Mouse (Mus musculus) CH12.LX (cell line): ENCODE results near the gene Slc39a1. TPM values are rescaled to one million over a fixed set of nuclear protein-coding genes. Genes with fewer than 3 reads are reported as not detected.

Experiments used
- DNase-seq: peaks from one replicate; pipeline ENCODE4 v3.0.0-alpha.2; 2013; ENCODE audit errors: extremely low read depth
- H3K27ac ChIP-seq: 2 replicates; pipeline ENCODE4 v1.5.1; 2012; ENCODE audit warnings: low read depth, mild to moderate bottlenecking, control low read depth, moderate library complexity; ENCODE audit not compliant: insufficient read depth
- H3K27me3 ChIP-seq: replicated peaks from 2 replicates; pipeline ENCODE3; 2012; ENCODE audit warnings: inconsistent platforms
- H3K36me3 ChIP-seq, 2 experiments: replicated peaks in 1 of 2; 2 replicates each; pipeline versions ENCODE3 to v1.6.1; 2012; ENCODE audit warnings: inconsistent platforms in 1 of 2, low read length in 1 of 2, mild to moderate bottlenecking in 1 of 2, mixed read lengths in 1 of 2, moderate library complexity in 1 of 2; ENCODE audit not compliant: control insufficient read depth in 1 of 2, insufficient read depth in 1 of 2
- H3K4me1 ChIP-seq, 2 experiments: 2 replicates each; pipeline ENCODE4 v1.6.1; 2012; ENCODE audit warnings: inconsistent platforms in 1 of 2, moderate library complexity in 1 of 2; ENCODE audit not compliant: insufficient read depth in 2 of 2, control insufficient read depth in 1 of 2
- H3K4me2 ChIP-seq: 2 replicates; pipeline ENCODE4 v1.6.1; 2012; ENCODE audit warnings: low read depth, mild to moderate bottlenecking, control low read depth; ENCODE audit not compliant: poor library complexity, insufficient read depth, severe bottlenecking
- H3K4me3 ChIP-seq, 3 experiments: fragments of 150-350 bp in 1 of 3; sonication (generic) in 1 of 3; replicated peaks in 1 of 3; 2 replicates each; pipeline versions ENCODE3 to v1.5.1; 2011 to 2012; ENCODE audit warnings: low read depth in 2 of 3, low read length in 2 of 3, mild to moderate bottlenecking in 2 of 3, moderate library complexity in 2 of 3, control low read depth in 1 of 3, improper control_type of control experiment in 1 of 3, inconsistent platforms in 1 of 3, mixed read lengths in 1 of 3; ENCODE audit not compliant: poor library complexity in 1 of 3
- H3K79me2 ChIP-seq: replicated peaks from 2 replicates; pipeline ENCODE4 v1.6.1; 2012; ENCODE audit warnings: mild to moderate bottlenecking, moderate library complexity; ENCODE audit not compliant: control insufficient read depth, poor library complexity, insufficient read depth, severe bottlenecking; ENCODE audit errors: extremely low read depth
- H3K9ac ChIP-seq: 2 replicates; pipeline ENCODE4 v1.6.1; 2012; ENCODE audit warnings: low read depth, mild to moderate bottlenecking, control low read depth, moderate library complexity; ENCODE audit not compliant: insufficient read depth
- H3K9me3 ChIP-seq: replicated peaks from 2 replicates; pipeline ENCODE3; 2012; ENCODE audit warnings: low read length, inconsistent platforms, mixed read lengths
- IRF4 ChIP-seq: IDR thresholded peaks from 2 replicates; pipeline ENCODE4 v1.6.1; 2014; ENCODE audit warnings: low read depth, mild to moderate bottlenecking, inconsistent platforms, low read length, improper control_type of control experiment
- SMC3 ChIP-seq: IDR thresholded peaks from 2 replicates; pipeline ENCODE4 v1.6.1; 2011; ENCODE audit warnings: low read depth, low read length, improper control_type of control experiment
- USF1 ChIP-seq: IDR thresholded peaks from 2 replicates; pipeline ENCODE4 v1.6.1; 2014; ENCODE audit warnings: low read depth, mild to moderate bottlenecking, inconsistent platforms, low read length, improper control_type of control experiment
- dilution Hi-C: fragments of 300-500 bp; cut with MboI; formaldehyde crosslinking; loops from 2 replicates; pipeline ENCODE4 v1.14.3; 2020; ENCODE audit warnings: low sequenced_read_pairs; ENCODE audit not compliant: extremely low pct_unique_long_range_greater_than_20kb, extremely low pct_ligation_motif_present
- in situ Hi-C: fragments of 300-500 bp; cut with MboI; formaldehyde crosslinking; loops from 3 replicates; pipeline ENCODE4 v1.14.3; 2019; ENCODE audit warnings: low sequenced_read_pairs, low pct_ligation_motif_present, low pct_unique_long_range_greater_than_20kb, mixed read lengths
- polyA plus RNA-seq: library from polyadenylated mRNA; unstranded; fragments of >175 nt; gene quantifications from 2 replicates; pipeline ENCODE4 v1.2.1, GENCODE M21; 2012; ENCODE audit warnings: low read depth; ENCODE audit not compliant: insufficient read length
- total RNA-seq, 2 experiments: library from RNA; depleted of rRNA; stranded (reverse); fragments of 300-350 nt in 1 of 2; fragments of >200 nt in 1 of 2; gene quantifications; 2 replicates each; pipeline ENCODE4 v1.2.3; 2012 to 2014

The Slc39a1 gene
- total and polyA plus RNA-seq, 3 experiments, result 23.8 to 42.2 (median 40.7) TPM

- no peak overlapping the region for H3K27ac ChIP-seq
- H3K27me3 ChIP-seq, result no peaks in the 10 kb centered on the region
- H3K4me1 ChIP-seq, result peaks cover 6 to 38% of the 10 kb centered on the region in 2 experiments; a peak in 3 of 4 replicates
- H3K79me2 ChIP-seq, result peaks cover 62% of the 10 kb centered on the region
- in situ Hi-C loops, result loop anchor here (10.0 kb wide), 1 partner anchor 80 kb away; no protein-coding TSS in a partner anchor
- no peaks in the 10 kb centered on the region for H3K9me3 ChIP-seq
- TF ChIP-seq USF1 (no peak), SMC3 (no peak), IRF4 (no peak)
- peak overlapping the region; percentile 88 for H3K4me2 ChIP-seq
- H3K36me3 ChIP-seq, result peaks cover 2 to 15% of the 10 kb centered on the region in 2 experiments
- H3K4me3 ChIP-seq, result peak overlapping the region; percentile 85 to 98 (median 94)
- dilution Hi-C loops, result no loop called here
- peak overlapping the region; percentile 98 for H3K9ac ChIP-seq
- DNase-seq, result no peak
Measured at GRCm38 (mm10) chr3:90294651-90295050, 46.7 kb downstream of the Slc39a1 start.

Other genes starting within 250 kb of the Slc39a1 start
- gene Hax1, start 249.4 kb upstream of the Slc39a1 start, total RNA-seq (2012; rRNA removed), result 268 and 353 TPM in 2 replicates
- 294 and 302 TPM in 2 replicates for gene Hax1, start 249.4 kb upstream of the Slc39a1 start, total RNA-seq (2014; rRNA removed)
- gene Hax1, start 249.4 kb upstream of the Slc39a1 start, polyA plus RNA-seq, result 304 and 319 TPM in 2 replicates
- gene 4933434E20Rik, start 196.5 kb upstream of the Slc39a1 start, total RNA-seq (2012; rRNA removed), result 89.5 and 92.2 TPM in 2 replicates
- 126 and 133 TPM in 2 replicates for gene 4933434E20Rik, start 196.5 kb upstream of the Slc39a1 start, total RNA-seq (2014; rRNA removed)
- 101 and 102 TPM in 2 replicates for gene 4933434E20Rik, start 196.5 kb upstream of the Slc39a1 start, polyA plus RNA-seq
- 72.6 and 83.7 TPM in 2 replicates for gene Ubap2l, start 195.5 kb upstream of the Slc39a1 start, total RNA-seq (2012; rRNA removed)
- gene Ubap2l, start 195.5 kb upstream of the Slc39a1 start, total RNA-seq (2014; rRNA removed), result 48.5 and 49.0 TPM in 2 replicates
- gene Ubap2l, start 195.5 kb upstream of the Slc39a1 start, polyA plus RNA-seq, result 189 and 201 TPM in 2 replicates
- gene Tpm3, start 175.5 kb upstream of the Slc39a1 start, total RNA-seq (2012; rRNA removed), result 309 and 364 TPM in 2 replicates
- 448 and 501 TPM in 2 replicates for gene Tpm3, start 175.5 kb upstream of the Slc39a1 start, total RNA-seq (2014; rRNA removed)
- 810 and 952 TPM in 2 replicates for gene Tpm3, start 175.5 kb upstream of the Slc39a1 start, polyA plus RNA-seq
- 0.42 and 0.67 TPM in 2 replicates for gene Nup210l, start 144.0 kb upstream of the Slc39a1 start, total RNA-seq (2012; rRNA removed)
- gene Nup210l, start 144.0 kb upstream of the Slc39a1 start, total RNA-seq (2014; rRNA removed), result 0.43 and 0.63 TPM in 2 replicates
- 0.47 and 0.61 TPM in 2 replicates for gene Nup210l, start 144.0 kb upstream of the Slc39a1 start, polyA plus RNA-seq
- gene Rps27, start 34.5 kb upstream of the Slc39a1 start, total RNA-seq (2012; rRNA removed), result 3,858 and 4,378 TPM in 2 replicates
- gene Rps27, start 34.5 kb upstream of the Slc39a1 start, total RNA-seq (2014; rRNA removed), result 2,142 and 2,224 TPM in 2 replicates
- gene Rps27, start 34.5 kb upstream of the Slc39a1 start, polyA plus RNA-seq, result 1,222 and 1,264 TPM in 2 replicates
- gene Rab13, start 34.5 kb upstream of the Slc39a1 start, total RNA-seq (2012; rRNA removed), result 2.3 and 3.3 TPM in 2 replicates
- gene Rab13, start 34.5 kb upstream of the Slc39a1 start, total RNA-seq (2014; rRNA removed), result 0.34 TPM in 1 of 2 replicates, not detected in the other
- 0.23 and 0.63 TPM in 2 replicates for gene Rab13, start 34.5 kb upstream of the Slc39a1 start, polyA plus RNA-seq
- 50.8 and 62.9 TPM in 2 replicates for gene Jtb, start 16.6 kb upstream of the Slc39a1 start, total RNA-seq (2012; rRNA removed)
- gene Jtb, start 16.6 kb upstream of the Slc39a1 start, total RNA-seq (2014; rRNA removed), result 54.2 and 70.3 TPM in 2 replicates
- 67.4 and 73.6 TPM in 2 replicates for gene Jtb, start 16.6 kb upstream of the Slc39a1 start, polyA plus RNA-seq
- 0.25 and 0.89 TPM in 2 replicates for gene Creb3l4, start 4.7 kb upstream of the Slc39a1 start, total RNA-seq (2012; rRNA removed)
- 0.21 and 0.72 TPM in 2 replicates for gene Creb3l4, start 4.7 kb upstream of the Slc39a1 start, total RNA-seq (2014; rRNA removed)
- gene Creb3l4, start 4.7 kb upstream of the Slc39a1 start, polyA plus RNA-seq, result 0.59 and 0.70 TPM in 2 replicates
- 13.5 and 14.1 TPM in 2 replicates for gene Crtc2, start 6.0 kb downstream of the Slc39a1 start, total RNA-seq (2012; rRNA removed)
- gene Crtc2, start 6.0 kb downstream of the Slc39a1 start, total RNA-seq (2014; rRNA removed), result 5.4 and 6.1 TPM in 2 replicates
- gene Crtc2, start 6.0 kb downstream of the Slc39a1 start, polyA plus RNA-seq, result 62.1 and 69.8 TPM in 2 replicates
- gene Dennd4b, start 17.0 kb downstream of the Slc39a1 start, total RNA-seq (2012; rRNA removed), result 27.8 and 28.1 TPM in 2 replicates
- 9.4 and 9.8 TPM in 2 replicates for gene Dennd4b, start 17.0 kb downstream of the Slc39a1 start, total RNA-seq (2014; rRNA removed)
- gene Dennd4b, start 17.0 kb downstream of the Slc39a1 start, polyA plus RNA-seq, result 34.4 and 45.3 TPM in 2 replicates
- gene Gatad2b, start 45.0 kb downstream of the Slc39a1 start, total RNA-seq (2012; rRNA removed), result 8.9 and 10.0 TPM in 2 replicates
- 6.4 and 8.4 TPM in 2 replicates for gene Gatad2b, start 45.0 kb downstream of the Slc39a1 start, total RNA-seq (2014; rRNA removed)
- 20.6 and 22.6 TPM in 2 replicates for gene Gatad2b, start 45.0 kb downstream of the Slc39a1 start, polyA plus RNA-seq
- 2.6 TPM in 2 replicates for gene Slc27a3, start 141.8 kb downstream of the Slc39a1 start, total RNA-seq (2012; rRNA removed)
- 1.3 and 1.5 TPM in 2 replicates for gene Slc27a3, start 141.8 kb downstream of the Slc39a1 start, total RNA-seq (2014; rRNA removed)
- gene Slc27a3, start 141.8 kb downstream of the Slc39a1 start, polyA plus RNA-seq, result 1.6 and 1.9 TPM in 2 replicates
- gene Ints3, start 185.4 kb downstream of the Slc39a1 start, total RNA-seq (2012; rRNA removed), result 30.7 and 36.5 TPM in 2 replicates
- 20.3 and 20.5 TPM in 2 replicates for gene Ints3, start 185.4 kb downstream of the Slc39a1 start, total RNA-seq (2014; rRNA removed)
- gene Ints3, start 185.4 kb downstream of the Slc39a1 start, polyA plus RNA-seq, result 37.9 and 45.9 TPM in 2 replicates
- gene Npr1, start 217.7 kb downstream of the Slc39a1 start, total RNA-seq (2012; rRNA removed), result 0.13 TPM in 2 replicates
- not detected in 2 replicates for gene Npr1, start 217.7 kb downstream of the Slc39a1 start, total RNA-seq (2014; rRNA removed)
- not detected in 2 replicates for gene Npr1, start 217.7 kb downstream of the Slc39a1 start, polyA plus RNA-seq
- gene Ilf2, start 228.0 kb downstream of the Slc39a1 start, total RNA-seq (2012; rRNA removed), result 120 and 148 TPM in 2 replicates
- gene Ilf2, start 228.0 kb downstream of the Slc39a1 start, total RNA-seq (2014; rRNA removed), result 182 and 208 TPM in 2 replicates
- 197 and 199 TPM in 2 replicates for gene Ilf2, start 228.0 kb downstream of the Slc39a1 start, polyA plus RNA-seq
- gene Snapin, start 242.9 kb downstream of the Slc39a1 start, total RNA-seq (2012; rRNA removed), result 18.4 and 18.9 TPM in 2 replicates
- gene Snapin, start 242.9 kb downstream of the Slc39a1 start, total RNA-seq (2014; rRNA removed), result 39.8 and 42.0 TPM in 2 replicates
- gene Snapin, start 242.9 kb downstream of the Slc39a1 start, polyA plus RNA-seq, result 33.0 and 37.8 TPM in 2 replicates